Mouse (Mus musculus) gonadal fat pad, adult 2 months (tissue): Measurements from ENCODE around the gene Sdr39u1. TPM values are rescaled to one million over a fixed set of nuclear protein-coding genes. Genes with fewer than 3 reads are reported as not detected.

Source experiments
- DNase-seq: peaks from one replicate; pipeline ENCODE4 v3.0.0-alpha.2; 2012; ENCODE audit warnings: low read depth
- polyA plus RNA-seq: library from polyadenylated mRNA; depleted of rRNA; stranded (reverse); fragments of >200 nt; gene quantifications from 2 replicates; pipeline ENCODE4 v1.2.3, GENCODE M21; 2012; rRNA removed

Sdr39u1 gene
- 62.6 and 68.9 TPM in 2 replicates for polyA plus RNA-seq

- DNase-seq: no peak
These were observed at the start of gene Sdr39u1 for GRCm38 (mm10) chr14:55899701-55900413. Gene Sdr39u1 (minus strand): TSS chr14:55900293.

GRCm38 (mm10) chr14:55946269-55946969 lies 46.3 kb upstream of the Sdr39u1 start:
- DNase-seq: no peak

GRCm38 (mm10) chr14:55944575-55944974 lies 44.5 kb upstream of the Sdr39u1 start, which contains the start of gene Cma1:
Gene Cma1 (minus strand): TSS chr14:55944675.
- no peak for DNase-seq

GRCm38 (mm10) chr14:55943601-55944000 lies 43.5 kb upstream of the Sdr39u1 start:
- DNase-seq: no peak

- DNase-seq: no peak
These were observed 40.1 kb upstream of the Sdr39u1 start for GRCm38 (mm10) chr14:55940070-55940800.

GRCm38 (mm10) chr14:55933586-55933985 lies 33.5 kb upstream of the Sdr39u1 start:
- no peak for DNase-seq

GRCm38 (mm10) chr14:55929263-55929997 lies 29.3 kb upstream of the Sdr39u1 start:
- no peak for DNase-seq

- no peak for DNase-seq
These were observed 26.8 kb upstream of the Sdr39u1 start for GRCm38 (mm10) chr14:55926847-55927246.

- DNase-seq: no peak
These were observed 22.6 kb upstream of the Sdr39u1 start for GRCm38 (mm10) chr14:55922475-55923232.

GRCm38 (mm10) chr14:55918240-55919082 lies 18.4 kb upstream of the Sdr39u1 start:
- no peak for DNase-seq

GRCm38 (mm10) chr14:55913406-55913805 lies 13.3 kb upstream of the Sdr39u1 start:
- no peak for DNase-seq

- no peak for DNase-seq
These were observed 5.4 kb upstream of the Sdr39u1 start for GRCm38 (mm10) chr14:55905518-55905917.

GRCm38 (mm10) chr14:55900414-55900755 lies 292 bp upstream of the Sdr39u1 start:
- DNase-seq: no peak

GRCm38 (mm10) chr14:55898947-55899346 lies 1.1 kb downstream of the Sdr39u1 start:
- no peak for DNase-seq

- DNase-seq: no peak
These were observed 2.4 kb downstream of the Sdr39u1 start for GRCm38 (mm10) chr14:55897671-55898070.

GRCm38 (mm10) chr14:55886571-55887382 lies 13.3 kb downstream of the Sdr39u1 start:
- no peak for DNase-seq

- DNase-seq: no peak
These were observed 14.3 kb downstream of the Sdr39u1 start for GRCm38 (mm10) chr14:55885791-55886271.

- no peak for DNase-seq
These were observed 14.8 kb downstream of the Sdr39u1 start for GRCm38 (mm10) chr14:55885114-55885790.

- DNase-seq: no peak
These were observed 15.4 kb downstream of the Sdr39u1 start, which contains the start of gene Khnyn for GRCm38 (mm10) chr14:55884713-55885113. Gene Khnyn (plus strand): TSS chr14:55884947.
